Mouse (Mus musculus): Measurements from ENCODE around the gene Rassf6.

Rassf6 gene

DNA sequence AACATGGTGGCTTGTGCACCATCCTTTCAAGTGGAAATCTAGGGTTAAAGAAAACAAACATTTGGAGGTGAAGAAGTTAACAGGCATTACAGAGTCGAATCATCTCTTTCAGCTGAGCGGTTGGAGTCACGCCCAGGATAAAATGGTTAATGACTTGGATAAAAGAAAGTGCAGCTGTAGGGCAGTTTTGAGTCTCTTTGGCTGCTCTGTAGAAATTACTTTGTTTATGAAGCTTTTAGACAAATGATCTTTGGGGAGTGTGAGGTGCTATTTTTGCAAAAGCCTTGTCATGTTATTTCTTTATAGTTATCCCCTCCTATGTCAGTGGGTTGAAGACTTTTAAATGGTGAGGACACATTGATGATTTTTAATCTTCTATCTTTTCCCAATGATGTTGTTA is 69.2 kb downstream of the Rassf6 start:
- DNase-seq (ENCODE audit: low spot score in 2 of 2): no peak

DNA sequence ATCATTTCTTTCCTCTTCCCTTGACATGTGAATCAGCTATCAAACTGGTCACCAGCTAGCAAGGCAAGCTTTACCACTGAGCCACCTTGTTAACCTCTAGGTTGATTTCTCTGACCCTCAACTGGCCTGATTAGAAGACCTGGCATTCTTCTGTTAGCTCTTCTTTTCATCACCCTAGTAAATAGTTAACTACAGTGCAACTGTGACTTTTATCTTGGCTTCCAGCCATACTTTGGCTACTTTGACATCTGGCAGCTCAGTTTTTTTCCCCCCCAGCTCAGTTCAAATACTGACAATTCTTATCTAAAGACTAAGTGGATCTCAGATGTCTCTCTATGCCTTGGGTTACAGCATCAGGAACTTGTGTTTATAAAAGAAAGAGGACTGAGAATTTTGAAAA is 72.1 kb downstream of the Rassf6 start:
- no peak for DNase-seq (ENCODE audit: low spot score in 2 of 2)

DNA sequence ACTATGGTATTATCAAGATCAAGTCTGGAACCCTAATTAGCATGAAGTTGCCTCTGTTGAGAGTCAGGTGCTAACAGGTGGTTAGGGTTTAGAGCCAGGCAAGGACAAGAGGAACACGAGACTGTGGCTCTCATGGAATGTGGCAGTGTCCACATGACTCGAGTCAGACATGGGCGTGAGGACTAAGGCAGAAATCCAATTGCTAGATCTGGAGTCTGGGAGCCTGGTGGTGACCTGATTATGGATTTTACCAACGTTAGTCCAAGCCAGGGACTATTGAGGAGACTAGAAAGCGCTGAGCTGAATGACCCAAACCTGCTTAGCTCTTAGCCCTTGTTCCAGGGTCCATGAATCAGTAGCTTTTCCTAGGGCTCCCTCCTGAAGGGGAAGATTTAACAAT is 72.7 kb downstream of the Rassf6 start:
- DNase-seq (ENCODE audit: low spot score in 2 of 2): no peak

DNA sequence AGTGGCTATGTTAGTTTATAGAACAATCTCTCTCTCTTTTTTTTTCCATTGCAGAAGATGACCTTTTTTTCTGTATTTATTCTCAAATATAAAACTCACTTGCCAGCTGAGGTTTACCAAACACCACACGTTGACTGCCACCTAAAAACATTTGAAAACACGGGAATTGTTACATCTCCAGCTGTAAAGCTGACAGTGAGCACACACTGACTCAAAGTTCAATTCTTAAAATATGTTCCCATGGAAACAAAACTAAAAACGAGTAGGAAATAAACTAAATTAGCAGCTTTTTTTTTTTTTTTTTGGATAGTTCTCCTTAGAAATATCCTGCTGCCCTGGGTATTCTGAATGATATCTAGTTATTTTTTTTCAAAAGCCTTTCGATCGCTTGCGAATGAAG is 75.3 kb downstream of the Rassf6 start:
- DNase-seq (ENCODE audit: low spot score in 2 of 2): no peak

DNA sequence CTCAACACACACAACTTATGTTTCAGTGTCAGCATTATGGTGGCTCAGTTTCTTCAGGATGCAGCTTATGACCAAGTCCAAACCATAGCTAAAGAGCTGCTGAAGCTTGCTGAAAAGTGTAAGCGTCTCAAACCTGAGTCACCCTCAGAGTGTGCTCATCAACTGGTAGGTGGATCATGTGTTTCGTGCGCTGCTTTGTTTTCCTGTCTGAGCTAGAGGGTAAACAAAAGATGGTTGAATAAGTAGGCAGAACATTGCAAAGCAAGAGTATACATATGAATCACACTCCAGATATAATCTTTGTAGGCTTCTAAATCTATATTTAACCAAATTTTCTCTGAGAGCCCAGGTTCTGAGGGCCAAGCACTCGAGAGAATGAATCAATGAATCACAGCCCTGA is 76.3 kb downstream of the Rassf6 start:
- DNase-seq (ENCODE audit: low spot score in 2 of 2): no peak

DNA sequence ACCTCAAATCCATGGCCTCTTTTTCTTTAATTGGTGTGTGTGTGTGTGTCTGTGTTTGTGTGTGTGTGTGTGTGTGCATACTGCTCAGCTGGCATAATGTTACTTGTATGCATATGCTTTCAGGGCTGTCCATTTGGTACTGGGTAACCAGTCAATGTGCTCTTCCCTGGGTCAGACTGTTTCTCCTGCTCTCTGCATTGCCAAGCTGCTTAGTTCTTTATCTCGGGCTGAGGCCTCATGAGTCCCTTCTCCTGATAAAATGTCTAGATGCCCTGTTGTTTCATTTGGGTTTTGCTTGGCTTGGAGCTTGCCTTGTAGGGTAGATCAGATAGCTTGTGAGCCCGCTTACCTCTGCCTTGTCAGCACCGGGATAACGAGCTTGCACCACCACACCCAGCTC is 77.6 kb downstream of the Rassf6 start:
- no peak for DNase-seq (ENCODE audit: low spot score in 2 of 2)

DNA sequence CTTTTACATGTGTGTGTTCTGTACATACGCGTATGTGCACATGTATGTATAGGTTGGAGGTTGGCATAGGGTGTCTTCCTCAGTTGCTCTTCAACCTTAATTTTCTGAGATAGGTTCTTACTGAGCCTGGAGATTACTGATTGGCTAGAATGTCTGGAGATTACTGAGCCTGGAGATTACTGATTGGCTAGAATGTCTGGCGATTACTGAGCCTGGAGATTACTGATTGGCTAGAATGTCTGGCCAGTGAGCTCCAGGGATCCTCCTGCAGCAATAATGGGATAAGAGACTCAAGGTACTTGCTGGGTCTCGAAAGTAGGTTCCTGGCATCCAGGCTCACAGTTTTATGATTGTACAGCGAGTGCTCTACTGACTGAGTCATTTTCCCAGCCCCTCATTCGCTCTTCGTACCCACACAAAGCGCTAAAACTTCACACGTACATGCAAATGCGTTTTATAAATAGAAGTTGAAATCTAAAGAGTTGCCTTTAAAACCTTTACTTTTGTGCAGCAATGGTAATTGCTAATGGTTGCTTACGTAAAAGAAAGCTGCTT is 78.7 kb downstream of the Rassf6 start:
- peak in 1 of 2 experiments; percentile 41 for DNase-seq (ENCODE audit: low spot score in 2 of 2)

DNA sequence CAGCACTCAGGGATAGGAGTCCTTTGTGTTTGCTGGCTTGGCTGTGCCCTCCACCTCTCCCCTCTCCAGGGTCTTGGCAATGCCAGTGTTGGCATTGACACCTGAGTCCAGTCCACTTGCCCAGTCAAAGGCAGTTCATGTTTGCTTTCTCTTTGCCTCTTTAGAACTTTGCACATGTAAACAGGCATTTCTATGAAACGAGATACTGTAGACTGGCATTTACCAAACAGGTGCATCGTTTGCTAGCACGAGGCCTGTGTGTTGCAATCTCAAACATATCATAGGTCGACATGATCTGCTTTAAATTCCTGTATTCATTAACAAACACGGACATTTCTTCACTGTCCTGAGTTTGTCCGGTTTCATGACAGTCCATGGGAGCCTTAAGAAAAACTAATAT is 79.7 kb downstream of the Rassf6 start, which contains the start of gene 5830473C10Rik:
Gene 5830473C10Rik (plus strand): TSS at position 365 of the 400 bp plus-strand sequence.
- DNase-seq (ENCODE audit: low spot score in 2 of 2): no peak

DNA sequence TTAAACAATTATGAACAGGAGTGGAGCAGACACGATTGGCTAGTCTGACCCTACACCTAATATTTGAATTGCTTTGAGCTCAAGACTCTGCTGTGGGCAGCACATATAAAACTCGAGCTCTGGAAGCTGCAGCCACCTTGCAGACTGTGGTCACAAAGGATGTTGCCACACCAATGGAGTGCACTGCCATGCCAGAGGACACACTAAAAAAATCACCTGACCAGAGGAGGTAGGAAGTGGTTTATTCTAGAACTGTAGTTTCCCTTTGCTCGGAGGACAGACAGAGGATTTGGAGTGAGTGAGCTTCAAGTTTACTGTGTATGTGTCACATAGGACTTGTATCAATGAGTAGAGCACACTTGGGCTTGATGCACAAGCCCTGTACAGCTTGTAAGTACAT is 84.4 kb downstream of the Rassf6 start:
- DNase-seq (ENCODE audit: low spot score in 2 of 2): no peak
